Mouse (Mus musculus) embryonic facial prominence, embryonic 13.5 days (tissue): ENCODE measurements around the gene Chrna10. TPM values are rescaled to one million over a fixed set of nuclear protein-coding genes. Genes with fewer than 3 reads are reported as not detected.

Experiments
- ATAC-seq: fragments of 200-750 bp; cut with Nextera tagmentation; 2 replicates; pipeline ENCODE4 v1.8.0; 2017; ENCODE audit warnings: low read depth; ENCODE audit not compliant: insufficient number of reproducible peaks, insufficient read depth, low FRiP score, low TSS enrichment
- H3K27ac ChIP-seq: fragments of 300-500 bp; sonication (generic); 2 replicates; pipeline ENCODE4 v1.5.1; 2015; ENCODE audit warnings: moderate library complexity, mild to moderate bottlenecking, inconsistent platforms
- H3K27me3 ChIP-seq: fragments of 300-500 bp; sonication (generic); 2 replicates; pipeline ENCODE4 v1.6.1; 2015; ENCODE audit warnings: mild to moderate bottlenecking, inconsistent platforms
- H3K36me3 ChIP-seq: fragments of 300-500 bp; sonication (generic); 2 replicates; pipeline ENCODE4 v1.6.1; 2015; ENCODE audit warnings: mild to moderate bottlenecking, inconsistent platforms
- H3K4me1 ChIP-seq: fragments of 300-500 bp; sonication (generic); 2 replicates; pipeline ENCODE4 v1.6.1; 2015; ENCODE audit warnings: inconsistent platforms
- H3K4me2 ChIP-seq: fragments of 300-500 bp; sonication (generic); 2 replicates; pipeline ENCODE4 v1.6.1; 2015; ENCODE audit warnings: moderate library complexity, mild to moderate bottlenecking, inconsistent platforms
- H3K4me3 ChIP-seq: fragments of 300-500 bp; sonication (generic); 2 replicates; pipeline ENCODE4 v1.5.1; 2015; ENCODE audit warnings: mild to moderate bottlenecking, inconsistent platforms
- H3K9ac ChIP-seq: fragments of 300-500 bp; sonication (generic); 2 replicates; pipeline ENCODE4 v1.6.1; 2015; ENCODE audit warnings: mild to moderate bottlenecking, inconsistent platforms
- H3K9me3 ChIP-seq: fragments of 300-500 bp; sonication (generic); 2 replicates; pipeline ENCODE4 v1.6.1; 2016; ENCODE audit warnings: inconsistent platforms
- WGBS: fragments of 180-500 bp; shearing (Covaris S2); methylation state at CpG from one replicate; pipeline ENCODE4 v1.1.7; 2015; ENCODE audit warnings: mixed read lengths; 5-methylcytosine and 5-hydroxymethylcytosine counted together
- polyA plus RNA-seq: library from polyadenylated mRNA; unstranded; fragments of >200 nt; fragmentation: Nextera tagmentation; extraction: Ambion mirVana; gene quantifications from 2 replicates; pipeline ENCODE4 v1.2.1, GENCODE M21; 2015

Chrna10 gene
- polyA plus RNA-seq, result not detected in 2 replicates

DNA sequence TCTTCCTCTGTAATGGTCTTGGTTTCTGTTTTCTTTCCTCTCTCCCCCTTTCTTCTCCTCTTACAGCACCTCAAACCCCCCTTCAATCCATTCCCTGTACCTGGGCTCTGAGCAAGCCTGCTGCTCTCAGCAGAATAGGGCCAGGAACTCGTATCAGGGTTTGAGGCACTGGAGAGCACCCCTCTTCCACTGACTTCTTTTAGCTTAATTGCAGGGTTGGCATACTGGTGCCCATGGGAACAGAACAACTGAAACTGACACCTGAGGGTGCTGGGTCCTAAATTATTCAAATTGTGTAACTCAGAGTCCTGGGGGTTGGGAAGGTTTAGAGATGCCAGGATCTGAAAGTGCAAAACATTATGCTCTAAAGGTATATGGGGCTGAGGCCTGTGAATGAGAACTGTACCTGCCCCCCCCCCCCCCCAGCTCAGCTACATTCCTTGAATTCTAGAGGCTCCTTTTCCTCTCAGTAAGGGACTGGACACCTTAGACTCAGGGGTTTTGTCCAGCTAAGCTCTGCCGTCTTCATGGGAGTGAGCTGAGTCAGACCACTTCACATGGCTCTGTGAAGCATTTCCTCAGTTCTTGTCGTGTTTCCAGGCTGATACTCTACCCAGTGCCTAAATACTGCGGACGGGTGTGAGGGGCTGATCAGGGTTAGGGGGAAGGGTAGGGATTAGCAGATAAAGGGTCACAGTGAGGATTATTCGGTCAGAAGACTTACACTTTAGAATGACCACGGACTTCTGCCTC, at the start of gene Chrna10:
Gene Chrna10 (minus strand): TSS at position 250 of the 753 bp plus-strand sequence.
- no peak within 1 kb of the TSS for H3K4me2 ChIP-seq
- no peaks in the 10 kb centered on the region for H3K9me3 ChIP-seq
- H3K4me1 ChIP-seq, result no peaks in the 10 kb centered on the region
- no peak for ATAC-seq
- 47% methylated on average over 7 of the region's 7 CpGs for WGBS
- no peak within 1 kb of the TSS for H3K27ac ChIP-seq
- no peak within 1 kb of the TSS for H3K9ac ChIP-seq
- no peak within 1 kb of the TSS for H3K4me3 ChIP-seq
- no peaks in the 10 kb centered on the region for H3K27me3 ChIP-seq
- peaks cover 36% of the 10 kb centered on the region for H3K36me3 ChIP-seq

DNA sequence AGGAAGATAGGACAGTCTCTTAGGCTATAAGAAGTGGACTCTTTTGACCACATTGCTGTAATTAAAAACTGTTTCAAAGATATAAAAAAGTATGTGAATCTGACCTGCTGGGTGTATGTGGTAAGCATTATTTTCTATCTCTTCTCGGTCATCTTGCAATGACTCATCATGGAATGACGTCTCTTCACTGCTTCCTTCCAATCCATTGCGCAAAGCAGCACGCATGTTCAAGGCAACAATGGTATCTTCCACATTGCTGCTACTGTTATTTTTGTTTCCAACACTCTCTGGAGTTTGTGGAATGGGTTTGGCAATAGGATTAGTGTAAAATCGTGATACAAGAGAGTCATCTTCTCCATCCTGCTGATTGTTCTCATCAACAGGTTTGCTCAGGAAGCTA, 37.1 kb upstream of the Chrna10 start:
- Histone ChIP-seq H3K36me3 (peaks cover 56% of the 10 kb centered on the region), H3K4me2 (no peak overlapping the region), H3K27ac (no peak overlapping the region), H3K9me3 (no peaks in the 10 kb centered on the region), H3K4me3 (no peak overlapping the region), H3K9ac (no peak overlapping the region), H3K4me1 (no peaks in the 10 kb centered on the region), H3K27me3 (no peaks in the 10 kb centered on the region)
- ATAC-seq, result no peak
- WGBS, result 95% methylated on average over 5 of the region's 5 CpGs

DNA sequence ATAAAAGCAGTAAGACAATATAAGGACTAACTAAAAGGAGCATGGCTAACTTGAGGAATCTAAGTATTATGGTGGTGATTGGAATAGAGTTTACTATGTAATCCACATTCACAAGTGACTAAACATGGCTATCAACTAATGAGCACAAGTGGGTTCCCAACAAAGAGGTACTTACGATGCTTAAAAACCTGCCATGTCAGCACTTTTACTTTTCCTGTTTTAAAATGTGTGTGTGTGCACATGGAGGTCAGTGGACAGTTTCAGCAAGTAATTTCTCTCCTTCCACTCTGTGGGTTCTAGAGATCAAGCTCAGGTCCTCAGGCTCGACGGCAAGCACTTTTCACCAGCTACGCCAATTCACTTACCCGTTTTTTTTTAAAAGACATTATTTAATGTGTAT, 21.3 kb upstream of the Chrna10 start:
- peaks cover 85% of the 10 kb centered on the region for H3K36me3 ChIP-seq
- WGBS, result 95% methylated on average over 5 of the region's 5 CpGs
- no peaks in the 10 kb centered on the region for H3K9me3 ChIP-seq
- no peaks in the 10 kb centered on the region for H3K4me1 ChIP-seq
- H3K27ac ChIP-seq, result no peak overlapping the region
- no peak overlapping the region for H3K9ac ChIP-seq
- no peak overlapping the region for H3K4me2 ChIP-seq
- H3K27me3 ChIP-seq, result no peaks in the 10 kb centered on the region
- no peak for ATAC-seq
- no peak overlapping the region for H3K4me3 ChIP-seq

DNA sequence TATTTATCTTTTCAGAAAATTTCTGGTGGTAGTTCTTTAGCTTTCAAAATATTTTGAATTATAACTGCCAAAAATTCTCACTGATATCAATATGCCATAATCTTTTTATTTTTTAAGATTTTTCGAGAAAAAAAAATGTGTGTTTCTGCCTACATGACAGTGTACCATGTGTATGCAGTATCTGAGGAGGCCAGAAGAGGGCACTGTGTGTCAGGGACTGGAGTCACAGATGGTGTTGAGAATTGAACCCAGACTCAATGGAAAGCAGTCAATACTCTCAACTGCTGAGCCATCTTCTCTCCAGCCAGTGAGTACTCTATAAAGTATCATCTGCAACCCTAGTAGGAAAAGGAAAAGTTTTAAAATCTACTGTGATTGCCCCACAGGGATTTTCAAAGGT, 20.8 kb upstream of the Chrna10 start:
- peaks cover 86% of the 10 kb centered on the region for H3K36me3 ChIP-seq
- H3K9me3 ChIP-seq, result no peaks in the 10 kb centered on the region
- 95% methylated on average over 1 of the region's 1 CpGs for WGBS

DNA sequence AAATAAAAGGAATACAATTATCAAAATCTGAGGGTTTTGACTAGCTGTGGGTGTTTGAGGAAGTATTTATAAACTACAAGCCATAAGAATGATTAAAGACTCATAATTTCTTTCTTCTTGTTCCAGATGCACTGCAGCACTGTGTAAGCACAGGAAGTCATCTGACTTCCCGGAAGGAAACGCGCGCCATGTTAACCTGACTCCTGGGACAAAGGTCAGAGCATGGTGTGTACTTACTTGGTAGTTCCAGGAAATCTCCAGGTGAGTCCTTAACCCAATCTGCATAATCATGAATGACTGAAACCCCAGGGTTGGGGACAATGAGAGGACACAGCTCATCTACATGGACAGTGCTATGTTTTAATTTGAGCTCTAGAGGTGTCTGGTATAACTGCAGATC, 15.8 kb upstream of the Chrna10 start:
- peaks cover 81% of the 10 kb centered on the region for H3K36me3 ChIP-seq
- H3K9ac ChIP-seq, result no peak overlapping the region
- WGBS, result 93% methylated on average over 4 of the region's 4 CpGs
- no peaks in the 10 kb centered on the region for H3K9me3 ChIP-seq
- H3K27ac ChIP-seq, result no peak overlapping the region
- H3K4me1 ChIP-seq, result no peaks in the 10 kb centered on the region
- no peak for ATAC-seq
- H3K4me3 ChIP-seq, result no peak overlapping the region
- no peak overlapping the region for H3K4me2 ChIP-seq
- no peaks in the 10 kb centered on the region for H3K27me3 ChIP-seq

More for the DNA sequence above, 20.8 kb upstream of the Chrna10 start:
- no peak for ATAC-seq
- no peaks in the 10 kb centered on the region for H3K4me1 ChIP-seq
- H3K27ac ChIP-seq, result no peak overlapping the region
- H3K27me3 ChIP-seq, result no peaks in the 10 kb centered on the region
- no peak overlapping the region for H3K4me2 ChIP-seq
- no peak overlapping the region for H3K9ac ChIP-seq
- H3K4me3 ChIP-seq, result no peak overlapping the region

DNA sequence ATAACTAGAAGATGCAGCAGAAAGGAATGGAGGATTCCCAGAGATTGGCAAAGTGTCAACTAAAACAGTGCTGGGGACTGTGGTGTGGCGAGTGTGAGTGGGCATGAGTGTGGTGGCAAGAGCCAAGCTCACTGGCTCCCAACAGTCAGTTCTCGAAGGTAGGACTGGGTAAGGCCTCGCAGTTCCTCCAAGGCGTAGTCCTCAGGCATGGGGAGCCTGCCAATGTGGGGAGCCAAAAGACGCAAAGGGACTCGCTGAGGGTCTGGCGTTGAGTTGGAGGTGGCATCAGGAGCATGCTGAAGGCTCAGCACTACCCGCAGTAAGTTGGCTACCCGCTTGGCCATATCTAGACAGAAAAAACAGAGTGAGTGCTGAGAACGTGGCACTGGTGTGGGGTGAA, 3.7 kb upstream of the Chrna10 start:
- H3K9me3 ChIP-seq, result no peaks in the 10 kb centered on the region
- H3K27ac ChIP-seq, result no peak overlapping the region
- no peak overlapping the region for H3K4me2 ChIP-seq
- H3K36me3 ChIP-seq, result peaks cover 72% of the 10 kb centered on the region
- H3K9ac ChIP-seq, result no peak overlapping the region
- H3K27me3 ChIP-seq, result no peaks in the 10 kb centered on the region
- no peak for ATAC-seq
- H3K4me3 ChIP-seq, result no peak overlapping the region
- 95% methylated on average over 10 of the region's 10 CpGs for WGBS
- no peaks in the 10 kb centered on the region for H3K4me1 ChIP-seq

DNA sequence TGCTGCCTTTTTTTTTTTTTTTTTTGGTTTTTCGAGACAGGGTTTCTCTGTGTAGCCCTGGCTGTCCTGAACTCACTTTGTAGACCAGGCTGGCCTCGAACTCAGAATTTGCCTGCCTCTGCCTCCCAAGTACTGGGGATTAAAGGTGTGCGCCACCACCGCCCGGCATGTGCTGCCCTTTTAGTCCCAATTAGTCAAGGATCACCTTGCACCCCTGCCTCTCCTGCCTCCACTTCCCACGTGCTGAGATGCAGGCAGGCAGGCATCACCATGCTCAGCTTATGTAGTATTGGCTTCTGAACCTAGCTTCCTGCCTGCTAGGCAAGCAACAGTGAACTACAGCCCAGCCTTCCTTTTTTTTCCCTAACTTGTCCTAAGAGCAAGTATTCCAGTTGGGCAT, 754 bp upstream of the Chrna10 start:
- Histone ChIP-seq H3K4me2 (no peak overlapping the region), H3K27me3 (no peaks in the 10 kb centered on the region), H3K4me3 (no peak overlapping the region), H3K9me3 (no peaks in the 10 kb centered on the region), H3K4me1 (no peaks in the 10 kb centered on the region), H3K27ac (no peak overlapping the region), H3K9ac (no peak overlapping the region), H3K36me3 (peaks cover 43% of the 10 kb centered on the region)
- WGBS, result 61% methylated on average over 6 of the region's 6 CpGs
- ATAC-seq, result no peak

DNA sequence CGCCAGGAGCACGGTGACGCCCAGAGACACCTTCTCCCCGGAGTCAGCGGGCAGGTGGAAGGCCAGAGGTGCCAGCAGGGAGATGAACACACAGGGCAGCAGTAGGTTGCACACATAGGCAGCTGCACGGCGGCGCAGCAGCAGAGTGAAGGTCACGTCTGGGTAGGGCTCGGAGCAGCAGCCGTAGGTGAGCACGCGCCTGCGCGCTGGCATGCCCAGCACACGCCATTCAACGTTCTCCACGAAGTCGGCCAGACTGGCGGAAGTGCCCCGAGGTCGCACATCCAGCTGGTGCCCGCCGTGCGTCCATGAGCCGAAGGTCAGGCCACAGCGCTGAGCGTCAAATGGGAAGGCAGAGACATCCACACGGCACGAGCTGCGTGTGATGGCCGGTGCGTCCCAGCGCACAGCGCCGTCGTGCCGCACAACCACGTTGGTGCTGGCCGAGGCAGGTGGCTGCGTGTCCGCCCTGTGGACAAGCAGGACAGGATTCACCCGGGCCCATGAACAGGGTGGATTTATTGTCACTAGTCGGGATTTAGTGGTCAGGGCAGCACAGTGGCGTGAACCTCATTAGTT, 3.4 kb downstream of the Chrna10 start:
- 84% methylated on average over 45 of the region's 45 CpGs for WGBS
- no peak overlapping the region for H3K4me2 ChIP-seq
- H3K36me3 ChIP-seq, result peaks cover 2% of the 10 kb centered on the region

DNA sequence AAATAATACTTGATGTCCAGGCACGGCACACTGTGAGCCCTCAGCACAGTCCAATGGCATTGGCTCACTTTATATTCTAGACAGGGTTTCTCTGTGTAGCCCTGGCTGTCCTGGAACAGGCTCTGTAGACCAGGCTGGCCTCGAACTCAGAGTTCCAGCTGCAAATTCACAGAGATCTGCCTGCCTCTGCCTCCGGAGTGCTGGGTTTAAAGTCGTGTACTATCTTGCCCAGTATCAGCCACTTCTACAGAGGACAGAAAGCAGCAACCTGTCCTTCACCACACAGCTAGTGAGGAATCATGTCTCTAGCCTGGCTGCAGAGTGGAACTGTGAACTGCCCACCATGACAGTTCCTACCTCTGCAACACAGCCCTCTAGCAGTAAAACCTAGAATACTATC, 6.9 kb downstream of the Chrna10 start:
- Histone ChIP-seq H3K36me3 (no peaks in the 10 kb centered on the region), H3K4me1 (peaks cover 4% of the 10 kb centered on the region; the same call in 1 of the 2 replicates), H3K27me3 (no peaks in the 10 kb centered on the region), H3K4me2 (no peak overlapping the region), H3K27ac (no peak overlapping the region), H3K9me3 (no peaks in the 10 kb centered on the region), H3K9ac (no peak overlapping the region), H3K4me3 (no peak overlapping the region)
- no peak for ATAC-seq
- 87% methylated on average over 4 of the region's 4 CpGs for WGBS

More for the DNA sequence above, 3.4 kb downstream of the Chrna10 start:
- Histone ChIP-seq H3K9ac (no peak overlapping the region), H3K4me3 (no peak overlapping the region), H3K27me3 (no peaks in the 10 kb centered on the region), H3K4me1 (no peaks in the 10 kb centered on the region), H3K9me3 (no peaks in the 10 kb centered on the region), H3K27ac (no peak overlapping the region)
- no peak for ATAC-seq

DNA sequence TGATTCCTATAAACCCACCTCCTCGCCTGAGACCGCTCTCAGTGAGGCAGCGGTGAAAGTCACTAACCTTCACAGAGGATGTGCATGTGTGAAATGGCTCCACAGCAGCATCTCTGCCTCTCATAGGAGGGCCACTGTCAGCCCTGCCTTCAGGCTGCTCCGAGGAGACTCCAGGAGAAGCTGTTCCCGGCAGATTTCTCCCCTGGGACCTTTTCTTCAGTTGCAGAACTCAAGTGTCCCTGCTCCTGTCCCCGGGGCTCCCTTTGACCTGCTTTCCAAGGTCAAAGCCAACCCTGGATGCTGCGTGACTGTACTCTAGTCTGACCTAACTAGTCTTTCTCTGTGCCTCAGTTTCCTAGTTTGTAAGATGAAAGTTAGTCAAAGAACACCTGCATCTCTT, 7.5 kb downstream of the Chrna10 start, which contains the start of gene Art5:
Gene Art5 (minus strand): TSS at position 319 of the 400 bp plus-strand sequence.
- WGBS, result 75% methylated on average over 7 of the region's 7 CpGs
- Histone ChIP-seq H3K27ac (no peak within 1 kb of the TSS), H3K36me3 (no peaks in the 10 kb centered on the region), H3K9me3 (no peaks in the 10 kb centered on the region), H3K4me3 (no peak within 1 kb of the TSS), H3K9ac (no peak within 1 kb of the TSS), H3K27me3 (no peaks in the 10 kb centered on the region), H3K4me1 (peaks cover 4% of the 10 kb centered on the region; the same call in 1 of the 2 replicates), H3K4me2 (no peak within 1 kb of the TSS)
- no peak for ATAC-seq

DNA sequence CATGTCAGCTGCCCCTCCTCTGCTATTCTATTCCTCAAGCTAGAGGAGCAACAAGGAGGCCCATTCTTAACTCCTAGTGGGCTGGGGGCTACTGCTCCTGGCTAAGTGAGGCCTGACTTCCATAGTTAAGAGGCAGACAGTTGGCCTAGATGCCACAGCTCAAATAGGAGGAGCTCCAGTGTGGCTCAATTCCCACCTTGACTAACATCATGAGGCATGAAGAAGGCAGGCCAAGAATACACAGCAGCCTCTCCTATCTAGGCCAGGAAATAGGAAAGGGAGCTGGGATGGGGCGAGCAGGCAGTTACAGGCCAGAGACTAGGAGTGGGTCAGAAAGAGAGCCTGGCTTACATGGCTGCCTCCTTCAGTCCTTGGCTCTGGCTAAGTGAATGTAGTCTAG, 8.4 kb downstream of the Chrna10 start:
- H3K4me3 ChIP-seq, result no peak overlapping the region
- no peaks in the 10 kb centered on the region for H3K9me3 ChIP-seq
- H3K4me2 ChIP-seq, result no peak overlapping the region
- no peak for ATAC-seq
- H3K9ac ChIP-seq, result no peak overlapping the region
- WGBS, result 81% methylated on average over 1 of the region's 1 CpGs
- H3K27me3 ChIP-seq, result no peaks in the 10 kb centered on the region
- no peaks in the 10 kb centered on the region for H3K36me3 ChIP-seq
- no peak overlapping the region for H3K27ac ChIP-seq
- peaks cover 4% of the 10 kb centered on the region; the same call in 1 of the 2 replicates for H3K4me1 ChIP-seq

DNA sequence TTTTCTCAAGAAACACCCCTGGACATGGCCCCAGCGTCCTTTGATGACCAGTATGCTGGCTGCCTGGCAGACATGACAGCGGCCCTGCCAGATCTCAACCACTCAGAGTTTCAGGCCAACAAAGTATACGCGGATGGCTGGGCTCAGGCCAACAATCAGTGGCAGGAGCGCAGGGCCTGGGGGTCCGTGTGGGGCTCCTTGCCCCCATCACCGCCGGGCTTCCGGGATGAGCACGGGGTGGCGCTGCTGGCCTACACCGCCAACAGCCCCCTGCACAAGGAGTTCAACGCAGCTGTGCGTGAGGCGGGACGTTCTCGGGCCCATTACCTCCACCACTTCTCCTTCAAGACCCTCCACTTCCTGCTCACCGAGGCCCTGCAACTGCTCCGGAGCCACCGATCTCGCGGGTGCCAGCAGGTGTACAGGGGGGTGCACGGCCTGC, 9.9 kb downstream of the Chrna10 start:
- Histone ChIP-seq H3K4me2 (peak overlapping the region; percentile 56), H3K4me1 (peaks cover 4% of the 10 kb centered on the region; the same call in 1 of the 2 replicates), H3K36me3 (no peaks in the 10 kb centered on the region), H3K27ac (no peak overlapping the region), H3K4me3 (peak overlapping the region; percentile 17), H3K9ac (peak overlapping the region; percentile 54), H3K27me3 (no peaks in the 10 kb centered on the region), H3K9me3 (no peaks in the 10 kb centered on the region)
- 15% methylated on average over 23 of the region's 23 CpGs for WGBS
- ATAC-seq, result no peak
